Mouse (Mus musculus): ENCODE data around the gene Rpl18. TPM values are rescaled to one million over a fixed set of nuclear protein-coding genes. Genes with fewer than 3 reads are reported as not detected.

Rpl18 gene
- total RNA-seq (2023): 100 to 1,000 TPM; 750 to 815 TPM

GRCm38 (mm10) chr7:45715090-45715708 is at the start of gene Rpl18:
Gene Rpl18, plus strand, starts transcription at chr7:45715457.

GRCm38 (mm10) chr7:45666161-45666560 is 49.1 kb upstream of the Rpl18 start, which contains the start of gene Fut2:
Gene Fut2, minus strand, starts transcription at chr7:45666394.

GRCm38 (mm10) chr7:45683396-45684050 is 31.7 kb upstream of the Rpl18 start, which contains the start of gene Ntn5:
Gene Ntn5, plus strand, starts transcription at chr7:45684022.

GRCm38 (mm10) chr7:45693921-45694591 is 21.2 kb upstream of the Rpl18 start, which contains the start of gene Sec1:
Gene Sec1, minus strand, starts transcription at chr7:45694402.

GRCm38 (mm10) chr7:45699523-45700141 is 15.6 kb upstream of the Rpl18 start, which contains the start of gene Car11:
Gene Car11, plus strand, starts transcription at chr7:45699843.

GRCm38 (mm10) chr7:45704730-45705442 is 10.4 kb upstream of the Rpl18 start, which contains the start of gene Dbp:
Gene Dbp, plus strand, starts transcription at chr7:45705088.

GRCm38 (mm10) chr7:45717918-45718297 is 2.7 kb downstream of the Rpl18 start, which contains the start of gene Sphk2:
Gene Sphk2, minus strand, starts transcription at chr7:45718002.

GRCm38 (mm10) chr7:45720413-45721233 is 5.4 kb downstream of the Rpl18 start, which contains the start of gene Fam83e:
Gene Fam83e, plus strand, starts transcription at chr7:45721212.

GRCm38 (mm10) chr7:45725713-45726112 is 10.5 kb downstream of the Rpl18 start, which contains the start of gene Spaca4:
Gene Spaca4, minus strand, starts transcription at chr7:45725813.

Other genes with a start within 250 kb of the Rpl18 start
- 10 to 100 TPM; 42.2 to 50.4 TPM for gene Bax, start 248.6 kb upstream of the Rpl18 start, total RNA-seq (2023)
- gene Tulp2, start 233.6 kb upstream of the Rpl18 start, total RNA-seq (2023): not detected
- 1 to 10 TPM in 1 of 2 experiments, under 1 TPM in 1; 0.80 to 1.9 TPM for gene Gm45808, start 228.6 kb upstream of the Rpl18 start, total RNA-seq (2023)
- gene Dhdh, start 226.7 kb upstream of the Rpl18 start, total RNA-seq (2023): 1 to 10 TPM; 6.0 to 7.5 TPM
- gene Nucb1, start 205.1 kb upstream of the Rpl18 start, total RNA-seq (2023): 100 to 1,000 TPM; 103 to 126 TPM
- 100 to 1,000 TPM; 173 to 218 TPM for gene Ppp1r15a, start 189.2 kb upstream of the Rpl18 start, total RNA-seq (2023)
- gene Plekha4, start 189.1 kb upstream of the Rpl18 start, total RNA-seq (2023): not detected
- not detected for gene Hsd17b14, start 160.6 kb upstream of the Rpl18 start, total RNA-seq (2023)
- gene Bcat2, start 145.3 kb upstream of the Rpl18 start, total RNA-seq (2023): 10 to 100 TPM; 32.2 to 35.8 TPM
- not detected for gene Fgf21, start 100.0 kb upstream of the Rpl18 start, total RNA-seq (2023)
- gene Fut1, start 98.2 kb upstream of the Rpl18 start, total RNA-seq (2023): 1 to 10 TPM in 1 of 2 experiments, not detected in 1; 1.2 TPM
- gene Izumo1, start 93.6 kb upstream of the Rpl18 start, total RNA-seq (2023): under 1 TPM in 1 of 2 experiments, not detected in 1; 0.47 TPM
- gene Rasip1, start 88.0 kb upstream of the Rpl18 start, total RNA-seq (2023): 1 to 10 TPM; 2.6 to 2.7 TPM
- gene Mamstr, start 75.5 kb upstream of the Rpl18 start, total RNA-seq (2023): under 1 TPM; 0.07 to 0.11 TPM
- gene Fut2, start 49.1 kb upstream of the Rpl18 start, total RNA-seq (2023): not detected
- not detected for gene Ntn5, start 31.4 kb upstream of the Rpl18 start, total RNA-seq (2023)
- under 1 TPM in 1 of 2 experiments, not detected in 1; 0.18 TPM for gene Sec1, start 21.1 kb upstream of the Rpl18 start, total RNA-seq (2023)
- gene Car11, start 15.6 kb upstream of the Rpl18 start, total RNA-seq (2023): not detected
- gene Dbp, start 10.4 kb upstream of the Rpl18 start, total RNA-seq (2023): 1 to 10 TPM; 7.5 to 9.2 TPM
- gene Sphk2, start 2.5 kb downstream of the Rpl18 start, total RNA-seq (2023): 10 to 100 TPM; 52.8 to 54.1 TPM
- under 1 TPM; 0.13 to 0.36 TPM for gene Fam83e, start 5.8 kb downstream of the Rpl18 start, total RNA-seq (2023)
- not detected for gene Spaca4, start 10.4 kb downstream of the Rpl18 start, total RNA-seq (2023)
- gene Lmtk3, start 68.3 kb downstream of the Rpl18 start, total RNA-seq (2023): under 1 TPM in 1 of 2 experiments, not detected in 1; 0.22 TPM
- not detected for gene Sult2b1, start 69.2 kb downstream of the Rpl18 start, total RNA-seq (2023)
- gene Cyth2, start 99.1 kb downstream of the Rpl18 start, total RNA-seq (2023): 10 to 100 TPM; 90.5 to 95.6 TPM
- under 1 TPM; 0.22 to 0.40 TPM for gene Kcnj14, start 109.3 kb downstream of the Rpl18 start, total RNA-seq (2023)
- 1 to 10 TPM; 6.7 to 7.6 TPM for gene Grwd1, start 115.5 kb downstream of the Rpl18 start, total RNA-seq (2023)
- gene Kdelr1, start 157.3 kb downstream of the Rpl18 start, total RNA-seq (2023): 10 to 100 TPM; 68.9 to 69.8 TPM
- gene Grin2d, start 162.9 kb downstream of the Rpl18 start, total RNA-seq (2023): under 1 TPM; 0.13 to 0.29 TPM
- gene Syngr4, start 181.3 kb downstream of the Rpl18 start, total RNA-seq (2023): not detected
- 1 to 10 TPM; 4.9 to 7.9 TPM for gene Tmem143, start 181.5 kb downstream of the Rpl18 start, total RNA-seq (2023)
- 100 to 1,000 TPM; 378 to 437 TPM for gene Emp3, start 205.9 kb downstream of the Rpl18 start, total RNA-seq (2023)
- 1 to 10 TPM; 5.2 to 6.6 TPM for gene Ccdc114, start 208.6 kb downstream of the Rpl18 start, total RNA-seq (2023)

Measured in neutrophil, adult 59 days (primary cell).